Mouse (Mus musculus): ENCODE results near the gene Tspan17. TPM values are rescaled to one million over a fixed set of nuclear protein-coding genes. Genes with fewer than 3 reads are reported as not detected.

The Tspan17 gene
- polyA plus RNA-seq, 1 experiment from 2014 or later, result 12.0 TPM

Other genes with a start within 250 kb of the Tspan17 start
- gene 4833439L19Rik, start 223.9 kb upstream of the Tspan17 start, polyA plus RNA-seq (2014; fragmentation: Nextera tagmentation; extraction: Ambion mirVana), result 262 and 268 TPM in 2 replicates
- gene Arl10, start 214.4 kb upstream of the Tspan17 start, polyA plus RNA-seq (2014; fragmentation: Nextera tagmentation; extraction: Ambion mirVana), result 28.4 and 39.1 TPM in 2 replicates
- 62.5 and 63.0 TPM in 2 replicates for gene Nop16, start 199.3 kb upstream of the Tspan17 start, polyA plus RNA-seq (2014; fragmentation: Nextera tagmentation; extraction: Ambion mirVana)
- 166 and 167 TPM in 2 replicates for gene Higd2a, start 199.2 kb upstream of the Tspan17 start, polyA plus RNA-seq (2014; fragmentation: Nextera tagmentation; extraction: Ambion mirVana)
- 32.3 and 36.8 TPM in 2 replicates for gene Cltb, start 178.0 kb upstream of the Tspan17 start, polyA plus RNA-seq (2014; fragmentation: Nextera tagmentation; extraction: Ambion mirVana)
- gene Faf2, start 167.6 kb upstream of the Tspan17 start, polyA plus RNA-seq (2014; fragmentation: Nextera tagmentation; extraction: Ambion mirVana), result 94.5 and 116 TPM in 2 replicates
- gene Rnf44, start 95.5 kb upstream of the Tspan17 start, polyA plus RNA-seq (2014; fragmentation: Nextera tagmentation; extraction: Ambion mirVana), result 99.1 and 115 TPM in 2 replicates
- gene Cdhr2, start 87.9 kb upstream of the Tspan17 start, polyA plus RNA-seq (2014; fragmentation: Nextera tagmentation; extraction: Ambion mirVana), result not detected in 2 replicates
- gene Gprin1, start 39.5 kb upstream of the Tspan17 start, polyA plus RNA-seq (2014; fragmentation: Nextera tagmentation; extraction: Ambion mirVana), result 7.5 and 11.2 TPM in 2 replicates
- 2.3 and 2.5 TPM in 2 replicates for gene Sncb, start 22.8 kb upstream of the Tspan17 start, polyA plus RNA-seq (2014; fragmentation: Nextera tagmentation; extraction: Ambion mirVana)
- gene Eif4e1b, start 5.4 kb upstream of the Tspan17 start, polyA plus RNA-seq (2014; fragmentation: Nextera tagmentation; extraction: Ambion mirVana), result not detected in 2 replicates
- 2.7 and 2.9 TPM in 2 replicates for gene Unc5a, start 160.0 kb downstream of the Tspan17 start, polyA plus RNA-seq (2014; fragmentation: Nextera tagmentation; extraction: Ambion mirVana)
- 0.52 and 0.61 TPM in 2 replicates for gene Hk3, start 232.0 kb downstream of the Tspan17 start, polyA plus RNA-seq (2014; fragmentation: Nextera tagmentation; extraction: Ambion mirVana)

Data from hindbrain, embryonic 11.5 days (tissue).